Mouse (Mus musculus) ovary, adult 18-20 months (tissue): ENCODE results near the gene Zfhx3.

ENCODE experiments used
- DNase-seq: peaks from one replicate; pipeline ENCODE4 v3.0.0; 2022; ENCODE audit warnings: low spot score, mixed read lengths

Zfhx3 gene

DNA sequence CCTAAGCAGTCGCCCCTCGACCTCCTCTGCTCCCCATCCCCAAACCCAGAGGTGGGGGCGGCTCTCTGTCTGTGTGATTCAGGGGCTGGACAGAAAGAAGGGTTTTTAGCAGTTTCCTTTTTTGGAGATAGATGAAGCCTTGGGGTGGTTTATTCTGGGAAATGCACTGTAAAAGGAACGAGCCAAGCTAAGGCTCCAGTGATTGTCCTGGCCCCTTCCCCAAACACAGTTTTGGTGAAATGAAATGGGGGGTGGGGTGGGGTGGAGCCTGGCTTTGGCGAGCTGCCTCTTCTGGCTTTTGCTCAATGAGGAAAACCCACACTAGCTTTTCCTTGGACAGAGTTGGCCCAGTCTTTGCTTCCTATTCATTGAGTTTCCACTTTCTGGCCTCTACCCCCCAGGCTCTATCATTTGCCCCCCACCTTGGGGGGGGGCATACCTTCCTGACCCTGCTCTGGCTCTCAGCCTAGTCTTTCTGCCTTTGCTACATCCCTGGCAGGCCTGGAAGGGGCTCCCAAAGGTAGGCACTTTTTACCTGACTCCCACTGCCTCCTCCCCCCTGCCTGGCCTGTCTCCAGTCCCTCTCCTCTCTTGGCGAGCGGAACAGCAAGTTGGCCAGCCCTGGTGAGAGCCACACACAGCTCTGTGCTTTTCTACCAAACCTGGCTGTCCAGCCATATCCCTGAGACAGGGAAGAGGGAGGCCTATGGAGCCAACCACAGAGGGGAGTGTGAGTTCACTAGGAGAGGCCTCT is 955.1 kb downstream of the Zfhx3 start:
- no peak for DNase-seq

DNA sequence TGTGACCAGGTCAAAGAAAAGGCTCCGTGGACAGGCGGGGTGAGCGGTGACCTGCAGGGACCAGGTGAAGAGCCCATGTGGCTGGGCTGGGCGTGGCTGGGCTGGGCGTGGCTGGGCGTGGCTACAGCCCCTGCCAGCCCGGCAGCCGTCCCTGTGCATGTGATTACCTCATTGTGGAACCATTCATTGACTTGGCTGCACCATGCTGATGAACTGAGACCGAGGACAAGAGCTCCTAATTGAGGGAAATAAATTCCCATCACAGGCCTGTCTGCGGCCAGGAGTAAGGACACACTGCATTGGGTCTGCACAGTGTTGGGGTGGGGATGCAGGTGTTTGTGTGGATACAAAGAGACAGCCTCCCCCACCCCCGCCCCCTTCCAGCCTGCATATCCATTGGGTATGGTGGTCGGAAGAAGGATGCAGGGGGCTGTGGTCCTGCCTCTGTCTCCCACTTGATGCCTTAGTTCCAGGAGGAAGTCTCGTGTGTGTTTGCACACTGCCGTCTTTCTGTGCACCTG is 956.9 kb downstream of the Zfhx3 start:
- no peak for DNase-seq

DNA sequence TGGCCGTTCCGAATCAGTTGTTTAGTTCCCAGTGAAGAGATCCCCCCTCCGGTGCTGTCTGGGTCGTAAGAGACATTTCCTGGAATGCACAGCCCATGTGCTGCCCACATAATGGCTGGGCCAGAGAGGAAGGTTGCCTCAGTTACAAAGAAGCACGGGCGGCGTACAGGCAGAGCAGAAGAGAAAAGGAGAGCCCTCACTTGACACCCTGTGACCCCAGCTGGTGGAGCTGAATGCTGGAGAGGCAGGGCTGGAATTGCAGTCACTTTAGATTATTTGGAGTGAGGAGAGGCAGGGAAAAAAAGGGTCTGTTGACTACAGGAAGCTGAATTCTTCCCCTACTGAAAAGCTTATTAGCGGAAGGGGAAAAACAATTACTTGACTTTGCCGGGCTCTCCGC is 958.1 kb downstream of the Zfhx3 start:
- no peak for DNase-seq

DNA sequence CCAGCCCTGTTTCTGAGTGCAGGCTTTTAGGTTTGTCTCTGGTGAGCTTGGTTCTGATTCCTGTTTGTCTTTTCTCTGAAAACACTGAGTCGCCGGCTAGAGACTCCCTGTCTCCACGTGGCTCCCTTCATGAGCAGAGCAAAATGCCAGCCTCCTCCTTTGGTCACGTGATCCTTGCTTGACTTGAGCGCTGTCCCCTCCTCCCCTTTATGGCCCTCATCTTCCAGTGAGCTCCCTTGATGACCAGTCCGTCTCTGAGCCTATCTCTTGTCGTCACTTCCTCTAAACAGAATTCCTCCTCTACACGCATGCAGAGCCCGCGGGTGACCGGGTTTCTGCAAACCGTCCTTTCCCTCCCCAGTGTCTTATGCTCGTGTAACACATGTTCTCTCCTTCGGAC is 958.8 kb downstream of the Zfhx3 start:
- no peak for DNase-seq

DNA sequence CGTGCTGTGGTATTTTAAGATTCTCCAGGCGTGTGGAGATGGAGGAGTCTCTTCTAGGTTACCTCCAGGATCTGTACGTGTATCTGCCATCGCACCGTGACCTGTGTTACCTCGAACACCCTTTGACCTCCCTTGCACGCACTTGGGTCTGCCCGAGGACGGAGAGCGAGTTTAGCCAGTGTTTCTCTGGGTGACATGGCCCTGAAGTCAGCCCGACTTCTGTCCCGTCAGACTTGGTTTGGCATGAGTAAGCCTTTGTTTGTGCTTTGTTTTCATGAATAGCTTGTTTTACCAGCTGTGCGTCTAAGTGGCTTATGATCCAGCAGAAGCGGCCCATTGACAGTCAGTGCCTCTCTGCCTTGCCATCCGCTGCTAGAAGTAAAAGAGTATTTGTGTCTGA is 961.1 kb downstream of the Zfhx3 start:
- DNase-seq, result no peak

DNA sequence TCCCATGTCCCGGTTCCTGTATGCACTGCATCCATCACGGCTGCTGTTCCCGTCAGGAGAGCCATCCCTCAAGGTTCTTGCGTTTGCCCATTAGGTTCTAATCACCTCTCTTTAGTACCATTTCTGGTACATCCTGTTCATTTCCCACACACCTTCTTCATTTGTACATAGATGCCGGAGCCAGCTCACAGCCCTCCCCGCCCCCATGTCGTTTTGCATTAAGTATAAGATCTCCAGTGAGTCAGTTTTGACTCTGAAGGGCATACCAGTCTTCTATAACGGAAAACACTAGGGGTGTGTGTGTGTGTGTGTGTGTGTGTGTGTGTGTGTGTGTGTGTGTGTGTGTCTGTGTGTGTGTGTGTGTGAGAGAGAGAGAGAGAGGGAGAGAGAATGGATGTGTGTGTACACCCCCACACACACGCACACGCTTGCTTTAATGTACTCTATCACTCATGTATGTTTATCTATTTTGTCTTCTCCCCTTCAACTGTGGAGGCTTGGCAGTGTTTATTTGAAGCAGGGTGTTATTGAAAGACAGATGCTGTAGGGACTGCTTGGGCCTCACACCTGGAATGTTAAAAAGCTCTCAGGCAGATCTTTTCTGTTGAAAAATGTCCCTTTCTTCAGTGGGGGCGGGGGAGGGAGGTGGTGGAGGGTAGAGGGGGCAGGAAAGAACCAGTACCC is 962.0 kb downstream of the Zfhx3 start:
- DNase-seq, result no peak

DNA sequence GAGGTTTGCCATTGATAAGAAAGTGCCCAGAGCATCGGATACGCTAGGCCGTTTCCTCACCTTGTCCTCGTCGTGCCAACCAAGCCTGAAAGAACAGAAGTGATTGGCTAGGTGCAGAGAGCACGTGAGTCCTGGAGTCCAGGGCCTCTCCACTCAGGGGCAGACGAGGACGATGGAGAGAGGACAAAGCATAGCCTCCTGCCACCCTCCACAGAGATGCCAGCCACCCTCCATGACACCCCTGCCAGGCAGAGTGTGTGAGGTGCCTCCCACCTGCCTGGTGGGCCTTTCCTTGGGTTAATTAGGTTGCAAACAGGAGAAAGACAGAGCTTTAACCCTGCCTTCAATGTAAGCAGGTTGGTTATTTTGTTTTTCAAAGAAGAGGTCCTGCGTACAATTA is 965.6 kb downstream of the Zfhx3 start:
- no peak for DNase-seq

DNA sequence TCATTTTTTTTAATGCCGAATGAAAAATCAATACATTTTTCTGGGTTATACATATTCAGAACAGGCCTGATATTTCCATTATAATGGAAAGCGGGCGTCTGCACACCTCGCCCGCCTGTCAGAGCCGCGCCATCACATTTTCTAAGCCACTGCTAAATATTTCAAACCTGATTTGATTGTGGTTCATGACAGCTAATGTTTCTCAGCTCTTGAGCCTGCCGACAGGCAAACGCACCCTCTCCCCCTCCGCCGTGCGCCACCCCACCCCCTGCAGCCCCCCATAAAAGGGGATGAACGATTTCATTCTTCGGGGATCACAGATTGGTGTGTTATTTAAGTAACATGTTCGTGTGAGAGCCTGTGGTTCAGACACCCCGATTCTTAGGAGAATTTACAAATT is 966.1 kb downstream of the Zfhx3 start:
- DNase-seq, result no peak

DNA sequence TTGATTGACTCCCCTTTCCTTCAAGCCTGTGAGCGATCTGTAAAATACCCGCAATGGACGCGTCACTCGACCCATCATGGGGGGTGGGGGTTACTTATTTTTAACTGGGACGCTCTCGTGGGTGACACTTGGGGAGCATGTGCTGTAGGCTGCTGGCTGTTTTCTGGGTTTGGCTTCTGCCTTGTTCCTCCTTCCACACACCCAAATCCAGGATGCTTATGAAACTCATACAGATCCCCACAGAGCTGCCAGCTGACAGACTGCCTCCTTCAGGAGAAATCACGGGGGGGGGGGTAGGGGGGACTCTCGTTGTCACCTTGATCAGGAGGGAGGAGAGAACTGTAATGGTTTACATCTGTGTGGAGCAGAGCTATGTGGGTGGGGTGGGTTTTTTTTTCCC is 966.6 kb downstream of the Zfhx3 start:
- no peak for DNase-seq

DNA sequence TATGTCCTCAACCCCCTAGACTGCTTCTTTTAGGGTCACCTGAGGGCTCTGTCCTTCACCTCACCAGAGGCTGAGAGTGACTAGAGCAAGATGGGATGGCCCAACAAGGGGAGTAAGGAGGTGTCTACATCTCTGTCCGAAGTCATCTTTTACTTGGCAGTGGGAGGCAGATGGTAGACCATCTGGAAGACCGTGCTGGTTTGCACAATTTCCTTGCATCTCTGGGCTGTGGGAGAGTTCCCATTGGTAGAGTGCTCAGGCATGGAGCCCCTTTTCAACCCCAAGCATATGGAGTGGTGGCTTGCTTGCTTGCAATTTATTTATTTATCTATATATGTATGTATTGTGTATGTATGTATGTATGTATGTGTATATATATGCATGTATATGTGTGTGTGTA is 967.0 kb downstream of the Zfhx3 start:
- DNase-seq, result no peak

DNA sequence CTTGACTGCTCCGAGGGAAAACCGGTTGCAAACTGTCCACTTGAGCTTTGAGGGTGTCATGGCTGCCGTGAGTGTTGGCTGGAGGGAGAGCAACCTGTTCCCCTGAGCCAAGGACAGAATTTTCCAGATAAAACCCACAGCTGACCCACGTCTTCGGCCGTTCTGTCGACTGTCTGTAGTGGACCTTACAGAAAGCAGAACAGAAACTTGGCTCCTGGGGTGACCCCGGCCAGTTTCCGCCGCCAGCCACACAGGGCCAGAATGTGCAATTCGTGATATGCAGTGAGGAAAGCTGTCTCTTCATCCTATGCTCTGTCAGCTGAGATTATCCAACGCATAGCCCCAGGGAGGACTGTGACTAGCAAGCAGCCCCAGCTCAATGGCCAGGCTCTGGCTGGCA is 968.4 kb downstream of the Zfhx3 start:
- DNase-seq, result no peak

DNA sequence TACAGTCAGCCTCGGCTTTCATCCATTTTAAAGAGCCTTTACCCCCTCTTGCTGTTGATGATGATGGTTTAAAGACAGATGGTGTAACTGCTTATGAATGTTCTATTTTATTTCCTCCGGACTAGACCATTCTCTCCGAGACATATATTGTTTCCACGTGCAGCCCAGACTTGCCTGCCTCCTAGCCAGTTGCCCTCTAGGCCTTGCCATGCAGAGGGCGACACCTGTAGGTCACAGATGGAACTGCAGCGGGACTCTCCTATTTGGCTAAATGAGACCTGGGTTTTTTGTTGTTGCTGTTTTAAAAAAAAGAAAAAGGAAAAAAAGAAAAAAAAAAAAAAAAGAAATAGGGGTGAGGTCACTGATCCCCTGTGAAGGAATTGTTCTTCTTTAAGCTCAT is 969.1 kb downstream of the Zfhx3 start:
- DNase-seq, result peak; percentile 58

DNA sequence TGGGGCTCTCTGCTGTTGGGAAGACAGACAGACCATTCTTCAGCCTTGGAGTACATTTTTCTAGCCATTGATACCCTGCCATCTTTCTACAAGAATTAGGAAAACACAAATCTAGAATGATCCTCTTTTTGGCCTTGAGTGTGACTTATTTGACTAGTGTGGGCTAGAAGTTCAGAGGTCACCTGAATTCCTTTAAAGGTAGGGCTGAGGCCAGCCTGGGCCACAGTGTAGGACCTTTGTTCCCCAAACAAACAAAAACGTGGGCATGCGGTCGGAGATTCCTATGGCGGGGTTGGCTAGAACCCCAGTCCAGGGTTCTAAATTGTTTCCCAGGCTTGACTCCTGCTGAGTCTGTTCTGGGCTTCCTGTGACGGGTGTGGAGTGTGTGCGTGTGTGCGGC is 970.6 kb downstream of the Zfhx3 start:
- DNase-seq, result no peak

DNA sequence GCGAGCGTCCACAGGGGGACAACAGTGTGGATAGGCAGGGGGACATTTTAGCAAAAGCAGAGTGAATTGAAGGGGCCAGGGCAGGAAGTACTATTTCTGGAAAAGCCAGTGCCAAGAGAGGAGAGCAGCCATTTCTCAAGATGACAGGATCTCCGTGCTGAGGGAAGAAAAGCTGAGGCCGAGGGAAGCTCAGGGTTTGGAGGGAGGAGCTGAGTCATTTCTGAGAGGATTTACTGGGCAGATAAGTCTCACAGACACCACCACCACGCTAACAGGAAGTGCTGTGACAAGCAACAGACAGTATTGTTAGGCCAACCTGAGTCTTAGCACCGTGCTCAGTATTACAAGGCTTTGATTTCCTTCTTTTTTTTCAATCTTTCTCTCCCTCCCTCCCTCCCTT is 973.0 kb downstream of the Zfhx3 start:
- no peak for DNase-seq

DNA sequence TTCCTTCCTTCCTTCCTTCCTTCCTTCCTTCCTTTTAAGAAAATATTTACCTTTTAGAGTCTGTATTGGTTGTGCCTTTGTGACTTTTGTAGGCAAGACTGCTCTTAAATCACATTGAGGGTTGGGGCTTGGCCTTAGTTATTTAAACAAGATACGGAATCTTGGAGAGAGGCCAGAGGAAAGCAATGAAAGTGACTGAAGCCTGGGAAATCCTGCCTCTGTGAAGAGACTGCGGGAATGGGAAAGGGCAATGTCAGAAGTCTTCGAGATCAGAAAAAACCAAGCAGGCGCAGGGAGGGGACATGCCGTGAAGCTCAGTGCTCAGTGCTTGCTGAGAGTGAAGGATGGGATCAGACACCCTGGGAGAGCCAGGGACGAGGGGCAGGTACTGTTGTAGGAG is 973.4 kb downstream of the Zfhx3 start:
- no peak for DNase-seq

DNA sequence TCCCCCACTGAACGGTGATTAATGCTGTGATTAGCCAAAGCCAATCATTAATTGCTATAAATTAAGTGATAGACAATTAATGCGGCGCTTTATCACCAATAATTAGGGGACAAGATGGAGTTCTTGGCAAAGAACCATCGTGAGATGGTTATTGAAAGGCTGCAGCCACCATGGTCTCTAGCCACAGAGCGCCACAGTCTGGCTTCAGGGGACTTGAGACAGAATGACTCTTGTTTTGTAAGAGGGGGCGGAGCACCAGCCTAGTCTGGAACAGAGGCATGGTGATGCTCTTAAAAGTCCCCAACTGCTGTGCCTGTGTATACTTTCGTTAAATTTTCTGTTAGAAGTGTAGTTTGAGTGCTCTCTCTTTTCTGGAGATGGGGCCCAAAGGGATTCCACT is 977.7 kb downstream of the Zfhx3 start:
- no peak for DNase-seq

DNA sequence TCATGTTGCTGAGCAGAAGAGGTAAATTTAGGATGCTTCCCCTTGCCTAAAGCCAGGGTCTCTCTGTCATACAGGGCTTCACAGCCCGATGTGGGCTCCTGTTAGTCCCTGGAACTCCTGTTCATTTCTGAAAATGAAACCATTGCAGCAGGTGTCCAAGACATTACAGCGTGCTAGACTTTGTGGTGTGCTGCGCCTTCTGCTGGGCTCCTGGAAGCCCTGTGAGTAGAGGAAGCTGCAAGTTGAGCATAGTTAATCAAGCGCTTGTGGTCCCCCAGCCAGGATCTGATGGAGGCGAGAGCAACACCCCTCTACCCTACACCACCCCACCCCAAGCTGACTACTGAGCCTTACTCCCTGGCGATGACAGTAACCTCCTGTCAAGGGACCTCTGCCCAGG is 980.7 kb downstream of the Zfhx3 start:
- DNase-seq, result no peak

DNA sequence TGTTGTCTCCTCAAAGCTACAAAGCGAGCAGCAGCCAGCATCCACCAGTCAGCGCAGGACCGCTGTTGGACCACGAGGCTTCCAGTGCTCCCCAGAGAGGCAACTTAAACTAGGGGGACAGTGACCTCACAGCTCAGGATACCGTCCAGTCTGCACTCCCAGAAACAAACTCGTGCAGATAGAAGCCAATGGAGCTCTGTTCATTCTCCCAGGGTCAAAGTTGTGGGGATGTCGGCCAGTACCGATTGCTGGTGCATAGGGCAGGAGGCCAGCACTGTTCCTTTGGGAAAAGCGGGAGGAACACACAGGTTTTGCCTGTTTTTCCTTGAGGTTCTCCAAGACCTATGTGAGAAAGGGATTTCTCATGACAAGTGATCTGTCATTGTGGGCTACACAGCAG is 982.1 kb downstream of the Zfhx3 start:
- no peak for DNase-seq

DNA sequence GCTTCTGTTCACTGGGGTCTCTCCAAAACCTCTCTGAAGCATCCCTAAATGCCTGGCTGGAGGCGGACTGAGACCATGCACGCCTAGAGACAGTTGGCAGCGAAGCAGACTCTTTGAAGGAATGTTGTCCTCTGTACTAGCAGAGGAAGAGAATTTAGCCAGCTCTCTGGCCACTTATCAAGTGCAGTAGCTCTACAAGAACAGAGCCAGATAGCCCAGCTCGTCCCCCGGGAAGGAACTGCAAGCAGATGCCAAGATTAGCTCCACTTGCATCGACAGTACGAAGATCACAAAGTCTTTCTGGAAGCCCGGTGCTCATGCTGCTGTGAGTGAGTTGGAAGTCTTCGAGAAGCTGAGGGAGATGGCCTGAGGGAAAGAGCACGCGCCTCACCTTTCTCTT is 983.7 kb downstream of the Zfhx3 start:
- DNase-seq, result no peak

DNA sequence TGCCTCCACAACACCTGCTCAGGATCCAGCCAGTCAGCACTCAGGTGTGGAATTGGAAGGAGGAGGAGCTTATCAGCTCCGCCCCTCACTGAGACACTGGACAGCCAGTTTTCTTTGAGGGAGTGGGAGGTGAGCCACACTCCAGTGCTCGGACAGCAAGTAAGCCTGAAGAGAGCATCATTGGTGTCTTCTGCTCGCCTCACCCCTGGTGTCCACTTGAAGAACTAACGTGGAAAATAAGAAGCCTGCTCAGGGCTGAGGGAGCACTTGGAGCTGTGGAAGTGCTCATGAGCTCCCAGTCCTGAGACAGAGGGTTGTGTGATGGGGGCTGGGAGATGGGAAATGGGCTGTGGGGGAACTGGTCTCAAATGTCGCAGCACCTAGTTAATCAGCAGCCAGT is 988.2 kb downstream of the Zfhx3 start:
- no peak for DNase-seq

DNA sequence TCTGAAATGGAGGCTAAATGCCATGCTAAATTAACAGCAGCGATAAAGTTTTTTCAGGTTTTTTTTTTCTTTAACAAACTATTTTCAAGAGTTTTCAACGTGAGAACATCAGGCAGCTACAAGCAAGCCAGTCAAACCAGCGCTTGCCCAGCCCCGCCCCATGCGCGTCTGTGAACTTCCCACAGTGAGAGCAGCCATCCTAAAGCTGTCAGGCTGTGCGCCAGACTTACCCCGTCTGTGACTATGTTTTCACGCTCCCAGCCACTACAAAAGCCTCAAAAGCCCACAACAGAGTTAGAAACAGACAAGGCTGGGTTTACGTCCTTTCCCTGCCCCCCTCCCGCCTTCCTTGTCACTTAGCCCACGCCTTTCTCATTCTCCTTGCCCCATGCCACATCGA is 989.4 kb downstream of the Zfhx3 start:
- no peak for DNase-seq

DNA sequence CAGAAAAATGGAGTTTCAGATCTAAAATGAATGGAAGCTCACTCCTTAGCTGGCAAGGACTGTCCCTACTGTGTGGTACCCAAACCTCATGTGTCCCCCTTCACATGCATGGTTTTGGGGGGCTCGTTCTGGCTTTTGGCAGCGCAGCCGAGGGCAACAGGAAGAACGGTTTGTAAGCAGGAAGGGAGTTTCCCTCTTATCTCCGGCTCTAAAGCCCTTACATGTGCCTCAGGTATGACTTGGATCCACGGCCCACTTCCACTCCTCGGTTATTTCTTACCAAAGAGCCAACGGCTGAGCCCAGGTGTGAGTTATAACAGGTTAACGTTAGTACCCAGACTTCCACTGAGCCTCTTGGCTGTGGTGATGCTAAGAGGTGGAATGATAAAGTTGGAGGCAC is 990.3 kb downstream of the Zfhx3 start:
- no peak for DNase-seq

DNA sequence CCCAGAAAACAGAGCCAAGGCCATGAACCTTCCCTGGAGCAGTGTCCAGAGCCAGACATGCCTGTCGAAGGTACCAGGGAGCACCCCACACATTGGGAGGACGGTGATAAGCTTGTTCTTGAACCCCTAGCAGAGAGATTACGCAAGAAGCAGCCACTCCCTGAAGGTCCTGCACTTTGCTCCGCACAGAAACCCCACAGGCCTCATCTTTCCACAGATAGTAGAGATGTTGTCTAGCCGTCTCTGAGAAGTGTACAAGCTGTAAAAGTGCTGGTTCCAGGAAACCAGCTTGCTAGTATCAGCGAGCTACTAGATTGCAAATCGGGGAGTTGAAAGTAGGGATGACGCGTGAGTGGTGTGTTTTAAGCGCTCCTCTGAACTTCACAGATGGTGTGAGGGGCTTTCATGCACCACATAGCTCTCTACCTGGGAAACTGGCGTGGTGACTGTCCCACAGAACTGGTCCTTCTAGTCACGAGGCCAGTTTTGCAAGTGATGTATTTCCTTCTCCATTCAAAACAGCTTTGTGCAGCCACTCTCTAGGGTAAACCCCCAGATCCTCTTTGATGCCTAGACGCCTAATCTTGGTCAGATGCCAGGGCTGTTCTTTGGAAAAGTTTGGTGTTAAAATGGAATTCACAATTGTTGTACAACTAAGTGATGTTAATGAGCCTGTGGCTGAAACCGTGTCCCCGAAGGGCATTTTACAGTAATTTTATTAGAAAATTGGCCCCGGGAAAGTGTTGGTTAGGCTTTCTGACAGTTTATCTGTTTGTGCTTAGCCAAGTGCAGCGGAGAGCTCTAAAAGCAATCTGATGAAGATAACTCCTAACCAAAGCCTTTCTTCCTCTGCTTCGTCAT is 993.6 kb downstream of the Zfhx3 start:
- DNase-seq, result no peak
